Mouse (Mus musculus): ENCODE measurements around the gene Ifrd2.
"Not testable (repeated sequence)": the region's sequence is repeated elsewhere in the genome, so short reads cannot be mapped to it uniquely, and the experiment has no call there.

The Ifrd2 gene

DNA sequence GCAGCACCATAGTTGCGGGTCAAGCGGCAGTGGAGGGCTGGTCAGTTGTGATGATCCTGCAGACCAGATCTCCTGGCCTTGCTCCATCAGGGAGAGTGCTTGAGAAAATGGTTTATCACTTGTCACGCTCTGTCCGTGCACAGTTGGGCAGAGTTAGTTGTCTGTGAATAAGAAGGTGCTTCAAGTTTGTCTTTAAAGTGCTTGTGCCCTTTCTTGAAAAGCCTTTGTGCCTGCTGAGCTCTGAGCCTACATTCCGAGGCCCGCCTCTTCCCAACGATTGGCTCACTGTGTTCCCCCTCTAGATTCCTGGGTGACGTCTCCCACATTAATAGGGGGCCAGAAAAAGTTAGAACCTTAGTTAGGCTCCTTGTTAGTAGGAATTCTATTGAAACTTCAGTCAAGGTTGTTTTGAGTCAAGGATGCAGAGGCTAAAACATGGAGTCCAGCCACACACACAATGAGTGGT is 35.5 kb upstream of the Ifrd2 start:
- no peak for DNase-seq (ENCODE audit: low spot score in 2 of 2)

DNA sequence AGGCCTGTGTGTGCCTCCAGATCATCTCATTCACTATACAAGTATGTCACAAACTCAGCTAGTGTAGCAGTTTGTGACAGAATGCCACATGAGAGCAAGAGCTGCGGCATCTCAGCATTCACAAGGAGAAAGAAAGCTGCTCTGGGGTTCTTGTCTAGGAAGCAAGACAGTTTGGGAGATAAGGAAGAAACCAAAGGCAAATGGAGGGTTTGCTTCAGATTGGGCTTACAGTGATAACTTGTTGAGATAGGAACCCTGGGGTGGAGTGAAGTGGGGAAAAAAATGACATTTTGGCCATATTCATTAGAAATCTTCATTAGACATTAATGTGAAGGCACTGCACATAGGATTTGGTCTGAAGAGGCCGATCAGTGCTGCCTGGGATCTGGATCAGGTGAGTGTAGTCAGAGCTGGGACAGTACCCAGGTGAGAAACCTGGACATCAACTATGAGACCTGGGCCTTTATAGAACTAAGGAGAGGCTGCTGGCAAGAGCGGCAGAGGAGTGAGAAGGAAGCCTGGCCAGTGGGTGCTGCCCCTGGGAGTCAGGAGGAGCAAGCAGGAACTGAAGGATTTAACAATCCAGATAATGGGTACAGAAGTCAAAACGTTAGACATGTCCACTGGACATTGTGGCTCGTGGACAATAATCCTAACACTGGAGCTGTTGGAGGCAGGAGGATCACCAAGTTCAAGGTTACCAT is 34.6 kb upstream of the Ifrd2 start:
- no peak for DNase-seq (ENCODE audit: low spot score in 2 of 2)

DNA sequence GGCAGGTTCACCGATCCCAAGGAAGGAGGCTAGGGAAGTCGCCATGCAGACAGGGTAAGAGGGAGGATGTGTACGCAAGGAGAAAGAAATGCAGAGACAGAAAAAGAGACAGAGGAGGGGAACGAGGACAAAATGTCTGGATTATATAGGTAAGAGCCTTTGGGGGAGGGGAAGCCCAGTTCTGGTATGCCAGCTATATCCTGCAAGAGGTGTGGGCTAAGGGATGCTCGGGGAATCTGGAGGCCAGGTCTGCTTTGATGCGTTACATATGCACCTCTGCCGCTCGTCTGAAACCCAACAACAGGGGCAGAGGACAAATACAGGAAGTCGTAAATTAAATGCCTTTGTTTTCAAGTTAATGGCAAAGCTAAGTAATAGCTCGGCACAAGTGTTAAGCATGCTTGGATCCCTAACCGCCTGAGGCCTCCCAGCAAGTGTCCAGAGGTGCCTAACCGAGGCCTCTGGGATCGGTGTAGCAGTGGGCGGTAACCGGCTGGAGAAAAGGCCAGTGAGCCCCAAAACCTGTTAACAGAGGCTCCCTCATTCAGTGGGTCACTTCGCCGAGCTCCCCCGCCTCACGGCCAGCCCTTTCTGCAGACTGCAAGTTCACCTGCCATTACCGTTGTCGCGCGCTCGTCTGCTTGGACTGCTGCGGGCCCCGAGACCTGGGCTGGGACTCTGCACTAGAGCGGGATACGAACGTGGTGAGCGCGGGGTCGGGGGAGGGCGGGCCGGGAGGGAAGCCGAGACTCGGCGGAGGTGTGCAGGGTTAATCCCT is 33.7 kb upstream of the Ifrd2 start:
- DNase-seq (ENCODE audit: low spot score in 2 of 2) = peak in 1 of 2 experiments; percentile 40

DNA sequence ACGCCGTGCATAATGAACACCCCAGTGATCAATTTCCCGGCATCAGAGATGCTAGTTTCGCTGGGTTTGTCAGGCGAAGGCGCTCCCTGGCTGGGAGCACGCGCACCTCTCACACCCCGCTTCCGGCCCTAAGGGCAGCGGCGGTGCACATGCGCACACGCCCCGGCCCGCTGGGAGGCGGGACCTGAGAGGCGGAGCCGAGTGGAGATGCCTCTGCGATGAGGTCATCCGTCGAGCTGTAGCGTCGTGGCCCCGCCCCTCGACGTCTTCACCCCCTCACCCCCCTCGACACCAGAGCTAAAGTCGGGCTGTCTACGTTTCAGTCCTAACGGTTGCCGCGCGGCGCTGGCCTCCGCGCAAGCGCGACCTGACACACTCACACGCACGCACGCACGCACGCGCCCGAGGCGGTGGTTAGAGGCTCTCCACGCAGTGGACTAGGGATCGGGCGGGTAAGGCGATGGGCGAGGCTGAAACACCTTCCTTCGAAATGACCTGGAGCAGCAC is 33.1 kb upstream of the Ifrd2 start:
- DNase-seq (ENCODE audit: low spot score in 2 of 2) = peak; percentile 92 to 94

DNA sequence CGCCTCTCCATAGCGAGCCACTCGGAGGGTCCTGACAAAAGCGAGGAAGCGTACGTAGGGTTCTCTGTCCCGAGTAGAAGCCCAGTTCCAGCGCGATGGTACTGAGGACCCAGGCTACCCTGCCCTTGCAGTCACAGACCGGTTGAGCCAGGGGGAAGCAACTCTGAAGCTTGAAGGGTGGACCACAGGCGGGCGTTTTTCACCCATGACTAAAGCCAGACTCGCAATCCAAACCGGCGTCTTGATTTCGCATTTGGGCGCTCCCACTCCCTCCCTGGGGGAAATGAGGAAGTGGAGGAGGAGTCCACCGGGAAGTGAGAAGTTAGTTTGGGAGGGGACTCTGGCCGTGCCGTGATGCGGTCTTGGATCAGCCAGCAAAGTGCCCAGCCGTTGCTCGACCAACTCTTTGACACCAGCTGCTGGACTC is 32.4 kb upstream of the Ifrd2 start:
- peak in 1 of 2 experiments; percentile 23 for DNase-seq (ENCODE audit: low spot score in 2 of 2)

DNA sequence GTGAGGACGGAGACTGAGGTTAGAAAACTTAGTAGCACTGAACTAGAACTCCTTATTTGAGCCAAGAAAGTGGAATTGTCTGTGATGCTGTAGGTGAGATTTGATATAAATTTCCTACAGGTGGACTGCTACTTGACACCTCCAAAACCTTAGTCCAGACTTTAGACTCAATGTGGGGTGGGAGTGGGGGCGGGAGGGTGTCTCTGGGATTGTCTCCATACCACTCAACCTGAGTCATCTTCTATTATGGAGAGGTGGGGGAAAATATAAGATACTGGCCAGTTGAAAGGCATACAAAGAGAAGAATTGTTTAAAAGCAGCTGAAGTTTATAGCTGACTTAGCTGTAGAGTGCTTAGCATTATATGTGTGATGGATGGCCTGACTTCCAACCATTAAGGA is 31.7 kb upstream of the Ifrd2 start:
- DNase-seq (ENCODE audit: low spot score in 2 of 2) = no peak

DNA sequence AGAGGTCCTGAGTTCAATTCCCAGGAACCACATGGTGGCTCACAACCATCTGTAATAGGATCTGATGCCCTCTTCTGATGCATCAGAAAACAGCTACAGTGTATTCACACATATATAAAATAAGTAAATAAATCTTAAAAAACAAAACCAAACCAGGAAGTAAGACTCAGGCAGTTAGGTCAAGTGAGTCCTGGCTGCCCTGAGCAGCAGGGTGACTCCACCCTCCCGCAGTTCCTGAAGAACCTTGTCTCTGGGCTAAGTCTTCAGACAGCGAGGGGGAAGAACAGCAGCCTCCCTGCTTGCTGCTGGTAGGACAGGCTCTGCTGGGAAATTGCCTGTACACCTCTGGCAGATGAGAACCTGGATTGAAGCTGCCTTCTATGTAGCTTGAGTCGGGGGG is 31.1 kb upstream of the Ifrd2 start:
- no peak for DNase-seq (ENCODE audit: low spot score in 2 of 2)

DNA sequence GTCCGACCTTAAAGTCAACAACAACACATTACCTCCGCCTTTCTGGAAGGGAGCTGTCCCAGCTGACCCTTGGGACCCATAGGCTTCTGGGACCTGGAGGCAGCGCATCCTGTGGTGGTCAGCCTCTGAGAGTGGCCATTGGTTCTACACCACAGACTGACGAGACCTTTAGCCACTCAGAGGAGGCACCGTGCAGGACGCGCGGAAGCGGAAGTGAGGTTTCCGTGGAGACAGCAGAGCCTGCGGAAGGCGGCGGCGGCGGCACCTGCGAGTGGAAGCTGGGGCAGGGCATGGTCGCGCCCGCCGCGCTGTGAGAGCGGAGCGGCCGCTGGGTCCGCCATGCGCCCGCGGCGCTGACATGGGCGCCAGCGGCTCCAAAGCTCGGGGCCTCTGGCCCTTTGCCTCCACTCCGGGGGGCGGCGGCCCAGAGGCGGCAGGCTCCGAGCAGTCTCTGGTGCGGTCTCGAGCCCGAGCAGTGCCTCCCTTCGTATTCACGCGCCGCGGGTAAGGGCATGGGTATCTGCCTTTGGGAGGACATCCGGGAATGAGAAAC is 24.3 kb upstream of the Ifrd2 start, which contains the start of gene Tusc2:
TSS of gene Tusc2 (plus strand) at position 227 of the 553 bp plus-strand sequence.
- peak; percentile 94 to 96 for DNase-seq (ENCODE audit: low spot score in 2 of 2)

DNA sequence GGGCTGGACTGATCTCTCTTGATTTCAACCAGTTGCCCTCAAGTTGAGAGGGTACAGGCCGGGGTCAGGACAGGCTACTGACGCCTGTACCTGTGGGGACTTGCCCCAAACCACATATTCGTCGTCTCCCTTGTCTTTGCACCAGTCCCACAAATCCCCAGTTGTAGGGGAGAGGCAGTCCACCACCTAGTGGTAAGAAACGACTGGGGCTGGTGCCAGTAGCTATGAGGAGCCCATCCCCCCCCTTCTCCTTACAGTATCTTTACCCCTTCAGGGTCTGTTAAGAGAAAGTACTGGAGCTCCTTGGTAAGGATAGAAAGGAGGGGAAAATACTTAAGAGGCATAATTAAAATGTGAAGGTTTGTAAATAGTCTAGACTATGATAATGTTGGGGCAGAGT is 21.9 kb upstream of the Ifrd2 start:
- DNase-seq (ENCODE audit: low spot score in 2 of 2) = not testable (repeated sequence)

DNA sequence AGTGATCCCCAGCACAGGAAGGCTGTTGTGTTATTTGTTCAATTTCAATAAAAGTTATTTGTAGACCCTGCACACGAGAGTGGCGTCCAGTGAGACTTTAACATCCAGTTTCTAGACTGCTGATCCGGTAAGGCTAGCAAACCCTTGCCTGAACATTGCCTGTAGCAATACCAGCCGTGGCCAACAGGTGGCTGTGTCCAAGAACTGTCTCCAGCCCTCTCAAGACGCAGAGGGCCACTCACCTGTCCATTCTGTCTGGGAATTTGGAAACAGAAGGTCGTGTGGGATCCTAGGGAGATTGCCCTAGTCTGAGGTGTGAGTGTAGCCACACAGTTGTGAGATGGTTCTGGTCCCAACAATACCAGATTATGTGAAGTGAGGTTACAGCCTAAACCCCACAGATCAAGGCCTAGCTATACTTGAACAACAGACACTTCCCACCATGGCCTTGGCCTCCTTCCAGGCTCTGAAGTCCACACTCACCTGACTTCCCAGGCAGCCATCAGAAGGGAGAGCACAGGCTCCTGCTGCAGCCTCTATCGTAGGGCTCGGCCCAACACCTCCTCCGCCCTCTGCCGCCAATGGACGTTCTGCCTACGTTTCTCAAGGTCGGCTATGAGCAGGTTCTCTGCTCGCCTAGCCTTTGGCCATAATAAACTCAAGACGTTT is 21.3 kb upstream of the Ifrd2 start:
- peak; percentile 66 to 77 for DNase-seq (ENCODE audit: low spot score in 2 of 2)

DNA sequence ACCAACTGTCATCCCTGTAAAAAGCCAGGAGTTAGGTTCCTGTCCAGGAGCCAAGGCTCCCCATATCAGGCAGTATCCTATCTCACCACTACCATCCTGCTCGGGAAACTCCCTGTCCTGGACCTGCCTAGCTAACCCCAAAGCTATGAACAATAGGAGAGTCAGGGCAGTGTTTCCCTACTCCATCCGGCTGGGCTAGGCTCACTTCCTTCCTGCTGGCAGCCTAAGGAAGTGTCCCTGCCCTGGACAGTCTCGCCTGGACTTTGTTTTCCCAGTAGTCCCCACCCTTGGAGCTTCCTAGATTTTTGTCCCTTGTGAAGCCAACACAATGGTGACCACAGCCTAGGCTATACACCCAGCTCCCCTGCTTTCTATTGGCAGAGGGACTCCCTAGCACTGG is 20.6 kb upstream of the Ifrd2 start:
- DNase-seq (ENCODE audit: low spot score in 2 of 2) = no peak

DNA sequence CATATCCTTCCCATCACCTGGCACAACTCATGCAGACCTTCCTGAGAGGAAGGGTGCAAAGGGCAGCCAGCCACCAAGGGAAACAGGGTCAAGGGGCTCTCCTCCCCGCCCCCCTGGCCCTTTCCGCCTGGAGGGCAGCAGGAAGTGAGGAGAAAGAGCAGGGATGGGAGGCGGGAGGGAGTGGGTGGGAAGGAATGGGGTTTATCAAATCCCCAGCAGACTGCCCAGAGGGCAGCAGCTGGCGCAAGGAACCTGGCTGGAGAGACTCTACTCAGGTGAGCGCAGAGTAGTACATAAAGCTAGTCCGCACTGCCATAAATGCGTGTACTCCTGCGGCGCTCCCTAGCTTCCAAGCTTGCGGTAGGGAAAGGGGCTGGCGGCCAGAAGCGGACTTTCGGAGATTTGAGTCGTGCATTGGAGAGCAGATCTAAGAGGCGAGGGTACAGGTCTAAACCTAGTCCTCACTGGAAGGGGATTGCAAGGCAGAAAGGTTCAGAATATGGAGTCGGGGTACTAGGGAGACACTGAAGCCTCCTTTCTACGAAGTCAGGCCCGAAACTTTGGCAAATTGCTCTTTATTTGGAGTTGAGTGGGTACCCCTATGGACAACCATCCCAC is 19.6 kb upstream of the Ifrd2 start, which contains the start of gene Hyal2:
TSS of gene Hyal2 (plus strand) at position 244 of the 618 bp plus-strand sequence.
- DNase-seq (ENCODE audit: low spot score in 2 of 2) = no peak

DNA sequence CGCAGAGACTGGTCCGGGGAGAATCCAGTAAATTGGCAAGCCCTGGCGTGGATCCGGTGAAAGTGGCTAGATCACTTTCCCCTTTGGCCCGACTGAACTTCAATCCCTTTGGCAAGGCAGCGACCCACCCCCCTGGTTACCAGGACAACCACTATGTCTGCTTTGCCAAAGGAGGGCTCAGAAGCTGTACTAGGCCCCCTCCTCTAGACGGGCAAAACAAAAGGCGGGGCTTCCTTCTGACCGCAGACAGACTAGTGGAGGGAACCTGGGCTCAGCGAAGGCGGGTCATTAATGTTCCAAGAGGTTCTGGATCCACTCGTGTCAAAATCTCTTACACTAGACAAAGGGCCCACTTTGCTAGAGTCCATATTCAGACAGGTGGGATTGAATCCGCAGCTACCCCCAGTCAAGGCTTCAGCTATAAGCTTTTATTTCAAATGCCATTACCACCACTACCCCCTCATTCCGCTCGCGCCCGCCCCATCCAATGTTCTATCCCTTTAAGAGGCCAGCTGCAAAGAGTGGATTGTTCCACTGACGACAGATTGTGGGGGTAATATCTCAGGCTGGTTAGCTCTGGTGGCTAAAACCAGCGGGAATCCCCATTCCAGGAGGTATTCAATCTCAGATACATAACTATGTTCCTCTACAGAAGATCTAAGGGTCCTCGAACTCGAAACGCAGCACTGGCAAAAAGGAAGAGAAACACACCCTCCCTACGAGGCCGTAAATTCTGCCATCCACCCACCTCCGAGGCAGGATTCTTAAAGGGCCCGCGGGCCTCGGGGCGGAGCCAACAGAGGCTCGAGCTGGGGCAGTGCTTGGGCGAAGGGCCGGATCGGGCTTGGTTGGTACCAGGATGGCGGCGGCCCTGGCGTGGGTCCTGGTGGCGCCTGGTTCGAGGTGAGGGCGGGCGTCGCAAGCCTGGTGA is 18.8 kb upstream of the Ifrd2 start:
- peak; percentile 73 to 80 for DNase-seq (ENCODE audit: low spot score in 2 of 2)

DNA sequence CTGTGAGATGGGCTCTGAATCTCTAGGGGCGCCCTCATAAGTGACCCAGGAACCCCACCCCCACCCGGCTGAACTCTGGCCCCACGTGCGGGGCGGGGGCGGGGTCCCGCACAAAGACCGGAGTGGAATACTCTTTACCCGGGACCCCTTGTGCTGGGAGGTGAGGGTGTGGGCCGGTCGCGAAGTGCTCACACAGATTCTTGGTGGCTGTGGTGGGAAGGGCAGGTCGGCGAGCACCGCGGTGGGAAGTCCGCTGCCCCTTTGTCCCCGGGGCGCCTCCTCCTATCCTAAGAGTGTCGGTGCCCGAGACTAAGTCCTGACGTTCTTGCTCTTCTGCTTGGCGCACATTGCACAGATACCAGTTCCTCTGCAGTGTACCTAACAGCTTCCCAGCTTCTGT is 18.2 kb upstream of the Ifrd2 start:
- DNase-seq (ENCODE audit: low spot score in 2 of 2) = no peak

DNA sequence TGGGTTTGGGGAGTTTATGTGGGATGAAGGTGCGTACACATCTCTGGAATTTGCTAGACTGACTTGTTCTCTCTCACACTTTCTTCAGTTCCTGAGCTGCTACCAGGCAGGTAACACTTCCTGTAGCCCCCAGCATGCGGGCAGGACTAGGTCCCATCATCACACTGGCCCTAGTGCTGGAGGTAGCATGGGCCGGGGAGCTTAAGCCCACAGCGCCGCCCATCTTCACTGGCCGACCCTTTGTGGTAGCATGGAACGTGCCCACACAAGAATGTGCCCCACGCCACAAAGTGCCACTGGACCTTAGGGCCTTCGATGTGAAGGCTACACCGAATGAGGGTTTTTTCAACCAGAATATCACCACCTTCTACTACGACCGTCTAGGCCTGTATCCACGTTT is 17.4 kb upstream of the Ifrd2 start:
- DNase-seq (ENCODE audit: low spot score in 2 of 2) = no peak

DNA sequence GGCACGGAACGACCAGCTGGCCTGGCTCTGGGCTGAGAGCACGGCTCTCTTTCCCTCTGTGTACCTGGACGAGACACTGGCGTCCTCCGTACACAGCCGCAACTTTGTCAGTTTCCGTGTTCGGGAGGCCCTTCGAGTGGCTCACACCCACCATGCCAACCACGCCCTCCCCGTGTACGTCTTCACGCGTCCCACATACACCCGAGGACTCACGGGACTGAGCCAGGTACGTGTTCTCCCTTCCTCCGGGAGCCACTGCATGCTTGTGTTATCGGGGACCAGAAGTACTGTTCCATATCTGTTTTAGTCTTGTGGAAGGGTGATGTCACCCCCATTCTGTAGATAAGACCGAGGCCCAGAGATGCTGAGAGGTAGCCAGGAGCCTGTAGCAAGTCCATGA is 16.6 kb upstream of the Ifrd2 start:
- DNase-seq (ENCODE audit: low spot score in 2 of 2) = no peak

DNA sequence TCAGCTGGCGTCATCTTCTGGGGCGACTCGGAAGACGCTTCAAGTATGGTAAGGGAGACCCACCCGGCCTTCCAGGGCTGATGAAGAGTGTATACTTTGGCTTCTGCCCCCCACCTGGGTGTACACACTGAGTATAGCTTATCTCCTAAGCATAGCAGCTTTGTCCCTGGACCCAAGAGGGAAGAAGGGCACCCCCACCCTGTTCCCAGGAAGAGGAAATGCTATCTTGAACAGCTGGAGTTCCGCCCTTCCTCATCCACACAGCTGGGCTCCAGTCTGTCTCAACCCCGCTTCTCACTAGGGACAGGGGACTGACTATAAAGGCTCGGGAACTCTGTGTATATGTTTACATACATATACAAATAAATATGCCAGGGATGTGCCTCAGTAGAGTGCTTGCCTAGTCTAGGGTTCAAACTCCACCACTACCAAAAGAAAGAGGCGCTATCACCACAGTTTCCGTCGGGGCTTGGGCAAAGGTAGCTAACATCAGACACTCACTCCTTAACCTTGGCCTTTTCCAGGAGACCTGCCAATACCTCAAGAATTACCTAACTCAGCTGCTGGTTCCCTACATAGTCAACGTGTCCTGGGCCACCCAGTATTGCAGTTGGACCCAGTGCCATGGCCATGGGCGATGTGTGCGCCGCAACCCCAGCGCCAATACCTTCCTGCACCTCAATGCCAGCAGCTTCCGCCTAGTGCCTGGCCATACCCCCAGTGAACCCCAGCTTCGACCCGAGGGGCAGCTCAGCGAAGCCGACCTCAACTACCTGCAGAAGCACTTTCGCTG is 15.7 kb upstream of the Ifrd2 start:
- no peak for DNase-seq (ENCODE audit: low spot score in 2 of 2)

DNA sequence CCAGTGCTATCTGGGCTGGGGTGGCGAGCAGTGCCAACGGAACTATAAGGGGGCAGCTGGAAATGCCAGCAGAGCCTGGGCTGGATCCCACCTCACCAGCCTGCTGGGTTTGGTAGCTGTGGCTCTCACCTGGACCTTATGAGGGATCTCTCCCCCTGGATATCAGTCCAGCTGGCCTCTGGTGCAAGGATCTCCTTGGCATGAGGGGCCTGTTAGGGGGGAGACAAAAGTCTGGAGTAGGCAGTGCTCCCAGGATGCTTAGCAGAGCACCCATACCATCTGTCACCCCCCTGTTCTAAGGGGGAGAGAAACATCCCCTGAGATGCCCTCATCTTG is 15.1 kb upstream of the Ifrd2 start:
- DNase-seq (ENCODE audit: low spot score in 2 of 2) = no peak

DNA sequence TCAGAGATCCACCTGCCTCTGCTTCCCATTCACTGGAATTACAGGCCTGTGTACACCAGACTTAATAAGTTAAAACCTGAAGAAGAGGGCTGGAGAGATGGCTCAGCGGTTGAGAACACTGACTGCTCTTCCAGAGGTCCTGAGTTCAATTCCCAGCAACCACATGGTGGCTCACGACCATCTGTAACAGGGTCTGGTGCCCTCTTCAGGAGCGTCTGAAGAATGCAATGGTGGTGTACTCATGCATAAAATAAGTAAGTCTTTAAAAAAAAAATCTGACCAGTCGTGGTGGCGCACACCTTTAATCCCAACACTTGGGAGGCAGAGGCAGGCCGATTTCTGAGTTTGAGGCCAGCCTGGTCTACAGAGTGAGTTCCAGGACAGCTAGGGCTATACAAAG is 13.7 kb upstream of the Ifrd2 start:
- DNase-seq (ENCODE audit: low spot score in 2 of 2) = not testable (repeated sequence)
